Mouse (Mus musculus) left cerebral cortex, adult 11 months (tissue): ENCODE measurements around the gene Mbl2.
A peak's percentile ranks its signal among the peaks of the same experiment; 100 is the strongest.
"Not testable (repeated sequence)": the region's sequence is repeated elsewhere in the genome, so short reads cannot be mapped to it uniquely, and the experiment has no call there.

ENCODE experiments used
- DNase-seq: peaks from one replicate; pipeline ENCODE4 v3.0.0; 2022; ENCODE audit warnings: low spot score

Mbl2 gene

DNA sequence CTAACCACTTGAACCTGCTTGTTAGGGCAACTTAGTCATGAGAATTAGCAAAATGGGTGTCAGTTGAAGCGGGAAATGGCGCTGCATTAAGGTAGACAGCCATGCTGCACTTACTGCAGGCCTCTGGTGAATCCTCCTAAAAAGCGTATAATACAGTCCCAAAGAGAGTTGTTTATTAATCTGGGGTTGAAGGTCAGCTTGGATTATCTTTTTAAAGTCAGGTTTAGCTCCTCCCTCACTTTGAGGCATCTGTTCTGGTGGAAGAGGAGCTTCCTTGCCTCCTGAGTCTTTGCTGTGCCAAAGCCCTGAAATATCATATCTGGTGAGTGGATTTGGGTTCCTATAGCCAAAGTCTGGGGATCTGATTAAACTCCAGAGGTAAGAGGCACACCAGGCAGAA, at the start of gene Mbl2:
Gene Mbl2, plus strand, starts transcription at position 252 of the 400 bp plus-strand sequence.
- no peak for DNase-seq

DNA sequence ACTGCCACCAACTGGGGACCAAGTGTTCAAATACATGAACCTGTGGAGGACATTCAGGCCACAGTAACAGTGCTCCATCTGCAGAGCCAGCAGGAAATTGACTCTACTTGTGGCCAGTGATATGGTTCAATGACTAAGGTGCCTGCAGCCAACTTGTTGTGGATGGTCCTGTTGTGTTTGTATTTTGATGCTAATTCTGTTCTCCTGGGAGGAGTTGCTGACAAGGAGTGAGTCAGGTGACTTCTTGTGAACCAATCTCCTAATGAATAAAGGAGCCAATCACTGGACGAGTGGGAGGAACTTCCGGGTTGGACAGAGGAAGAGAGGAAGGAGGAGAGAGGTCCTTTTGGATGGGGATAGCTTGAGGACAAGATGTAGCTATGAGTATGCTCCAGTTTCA, 47.2 kb upstream of the Mbl2 start:
- DNase-seq, result no peak

DNA sequence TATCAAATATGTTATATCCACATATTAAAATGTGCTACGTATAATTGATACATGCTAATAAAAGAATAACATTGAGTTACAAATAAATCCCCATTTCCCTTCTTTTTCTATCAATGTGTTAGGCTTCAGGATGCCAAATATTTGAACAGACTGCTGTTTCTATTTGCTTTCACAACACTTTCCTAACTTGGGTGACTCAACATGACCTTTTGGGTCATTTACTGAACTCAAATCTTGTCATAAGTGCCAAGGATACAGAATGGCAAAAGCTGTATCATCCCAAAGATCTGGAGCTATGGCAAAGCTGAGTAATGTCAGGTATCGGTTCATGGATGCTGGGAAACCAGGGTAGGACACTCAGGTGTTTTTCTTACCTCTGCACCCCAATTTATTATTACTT, 45.5 kb upstream of the Mbl2 start:
- DNase-seq, result no peak

DNA sequence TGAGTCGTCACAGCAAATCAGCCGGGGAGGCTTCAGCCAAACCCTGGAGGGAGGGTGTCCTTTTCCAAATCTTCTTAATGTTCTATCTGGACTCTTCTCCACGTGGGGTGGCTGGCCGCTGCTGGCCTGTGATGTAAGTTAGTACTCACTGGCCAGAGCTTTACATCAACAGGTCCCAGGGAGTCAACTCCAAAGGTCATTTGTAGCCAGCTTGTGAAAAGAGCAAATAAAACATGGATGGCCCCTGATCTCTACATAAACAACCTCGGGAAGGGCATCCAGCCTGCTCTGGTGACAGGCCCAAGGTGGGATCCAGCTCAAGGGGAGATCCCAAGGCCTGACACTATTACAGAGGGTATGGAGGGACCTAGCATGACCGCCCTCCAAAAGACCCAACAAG, 37.7 kb upstream of the Mbl2 start:
- no peak for DNase-seq

DNA sequence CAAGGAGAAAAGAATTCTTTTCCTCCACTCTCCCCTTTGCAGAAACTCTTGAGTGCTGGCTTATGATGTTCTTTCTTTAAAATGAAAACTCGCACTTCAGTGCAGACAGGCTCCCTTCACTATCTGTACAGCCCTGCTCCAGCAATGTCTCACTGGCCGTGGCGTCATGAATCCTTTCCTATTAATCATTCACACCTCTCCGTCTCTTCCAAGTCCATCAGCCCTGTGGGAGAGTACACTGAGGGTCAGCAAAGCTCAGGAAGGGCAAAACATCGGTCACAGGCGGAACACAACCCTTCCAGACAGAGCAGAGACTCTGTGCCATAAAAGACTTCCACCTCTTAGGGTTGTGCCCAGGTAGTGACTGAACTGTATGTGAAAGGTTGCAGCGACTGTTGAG, 30.6 kb upstream of the Mbl2 start:
- DNase-seq, result no peak

DNA sequence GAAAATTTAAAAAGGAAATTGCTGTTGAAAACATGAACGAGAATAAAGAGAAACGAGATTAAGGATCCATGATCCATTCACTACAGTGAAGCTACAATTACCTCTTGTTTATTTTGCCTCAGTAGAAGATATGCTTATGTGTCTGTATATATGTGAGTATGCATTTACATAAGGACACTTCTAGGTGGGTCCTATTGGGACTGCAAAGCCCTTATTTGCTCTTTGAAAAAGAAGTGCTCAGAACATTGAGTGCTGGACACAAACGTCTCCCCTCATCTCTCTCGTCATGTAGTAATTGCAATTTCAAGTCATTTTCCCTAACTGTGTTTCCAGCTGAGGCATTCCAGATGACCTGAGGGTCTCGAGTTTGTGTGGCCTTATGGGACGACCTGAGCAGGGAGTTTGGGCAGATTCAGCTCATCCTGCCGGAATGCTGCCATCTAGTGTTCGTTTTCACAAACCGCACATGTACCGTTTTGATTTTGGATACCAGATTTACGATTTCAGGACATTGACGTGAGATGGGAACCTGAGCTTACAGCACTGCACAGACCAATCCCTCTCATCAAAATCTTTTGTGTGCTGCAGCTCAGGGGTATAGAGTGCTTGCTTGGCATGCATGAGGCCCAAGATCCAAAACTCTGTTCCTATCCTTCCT, 27.5 kb upstream of the Mbl2 start:
- peak; percentile 2 for DNase-seq

DNA sequence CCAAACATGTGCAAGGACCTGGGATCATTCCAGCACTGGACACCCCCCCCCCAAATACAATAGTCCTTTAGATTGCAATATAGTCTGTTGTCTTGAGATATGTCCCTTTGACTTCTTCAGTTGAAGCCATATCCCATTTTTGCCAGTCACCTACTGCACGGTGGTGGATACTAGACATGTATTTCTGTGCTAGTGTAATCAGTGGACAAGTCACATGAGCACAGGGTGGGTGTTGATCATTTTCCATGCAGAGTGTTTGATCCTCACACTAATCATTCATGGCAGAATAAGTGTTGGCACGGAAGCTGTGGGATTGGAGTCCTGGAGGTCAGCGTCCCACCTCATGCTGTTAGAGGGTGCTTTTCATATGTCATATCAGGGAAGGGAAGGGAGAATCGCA, 26.9 kb upstream of the Mbl2 start:
- no peak for DNase-seq

DNA sequence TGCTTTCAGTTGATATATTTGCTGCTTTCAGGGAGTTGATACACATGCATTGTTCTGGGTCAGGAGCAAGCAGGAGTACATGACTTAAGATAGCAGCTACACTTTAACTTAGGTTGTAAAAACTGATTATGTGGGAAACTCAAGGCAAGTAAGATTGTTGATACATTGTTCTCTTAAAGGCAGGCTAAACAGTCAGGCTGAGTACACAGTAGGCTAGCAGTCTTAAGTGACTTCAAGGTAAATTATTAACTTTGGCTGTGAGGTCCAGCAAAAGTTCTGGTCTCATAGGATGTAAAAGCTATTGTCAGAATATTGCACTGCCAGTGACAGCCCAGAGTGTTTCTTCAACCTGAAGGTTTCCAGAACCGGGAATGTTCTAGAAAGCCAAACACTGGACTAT, 25.8 kb upstream of the Mbl2 start:
- no peak for DNase-seq

DNA sequence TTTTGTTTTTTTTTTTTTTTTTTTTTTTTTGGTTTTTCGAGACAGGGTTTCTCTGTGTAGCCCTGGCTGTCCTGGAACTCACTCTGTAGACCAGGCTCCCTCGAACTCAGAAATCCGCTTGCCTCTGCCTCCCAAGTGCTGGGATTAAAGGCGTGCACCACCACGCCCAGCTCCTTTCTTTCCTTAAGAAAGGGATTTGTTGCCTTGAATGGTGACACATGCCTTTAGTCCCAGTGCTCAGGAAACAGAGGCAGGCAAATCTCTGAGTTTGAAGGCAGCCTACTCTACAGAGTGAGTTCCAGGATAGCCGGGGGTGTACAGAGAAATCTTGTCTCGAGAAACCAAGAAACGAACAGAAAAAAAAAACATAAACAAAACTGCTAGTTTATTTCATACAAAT, 23.7 kb upstream of the Mbl2 start:
- DNase-seq, result not testable (repeated sequence)

DNA sequence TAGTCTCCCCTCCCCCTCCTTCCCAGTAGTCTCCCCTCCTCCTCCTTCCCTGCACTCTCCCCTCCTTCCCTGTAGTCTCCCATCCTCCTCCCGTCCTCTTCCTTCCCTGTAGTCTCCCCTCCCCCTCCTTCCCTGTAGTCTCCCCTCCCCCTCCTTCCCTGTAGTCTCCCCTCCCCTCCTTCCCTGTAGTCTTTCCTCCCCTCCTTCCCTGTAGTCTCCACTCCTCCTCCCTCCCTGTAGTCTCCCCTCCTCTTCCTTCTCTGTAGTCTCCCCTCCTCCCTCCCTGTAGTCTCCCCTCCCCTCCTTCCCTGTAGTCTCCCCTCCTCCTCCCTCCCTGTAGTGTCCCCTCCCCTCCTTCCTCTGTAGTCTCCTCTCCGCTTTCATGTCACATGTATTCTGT, 18.7 kb upstream of the Mbl2 start:
- no peak for DNase-seq

DNA sequence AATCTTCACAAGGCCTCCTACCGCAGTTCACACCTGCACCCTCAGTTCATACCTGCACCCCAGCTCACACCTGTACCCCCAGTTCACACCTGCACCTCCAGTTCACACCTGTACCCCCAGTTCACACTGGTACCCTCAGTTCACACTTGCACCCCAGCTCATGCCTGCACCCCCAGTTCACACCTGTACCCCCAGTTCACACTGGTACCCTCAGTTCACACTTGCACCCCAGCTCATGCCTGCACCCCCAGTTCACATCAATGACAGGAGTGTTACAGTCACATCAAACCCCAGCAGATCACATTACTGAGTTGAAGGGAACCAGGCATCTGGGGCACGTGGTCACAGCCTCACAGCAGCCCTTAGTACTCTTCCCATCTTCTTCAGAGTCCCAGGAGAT, 17.0 kb upstream of the Mbl2 start:
- DNase-seq, result not testable (repeated sequence)

DNA sequence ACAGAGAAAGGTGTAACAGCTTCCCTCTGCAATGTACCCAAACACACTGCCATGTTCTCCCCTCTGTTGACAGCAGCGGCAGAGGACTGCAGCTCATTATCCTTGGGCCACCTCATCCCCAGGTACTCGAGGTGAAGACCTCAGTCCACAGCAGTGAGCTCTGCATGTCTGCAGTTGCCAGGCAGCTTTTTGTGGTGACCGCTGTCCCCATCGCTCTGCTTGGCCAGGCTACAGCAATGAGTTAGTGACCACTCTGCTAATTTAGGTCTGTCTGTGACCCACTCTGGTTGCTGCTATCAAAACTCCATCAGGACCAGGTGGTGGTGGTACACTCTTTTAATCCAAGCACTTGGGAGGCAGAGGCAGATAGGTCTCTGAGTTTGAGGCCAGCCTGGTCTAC, 16.6 kb upstream of the Mbl2 start:
- DNase-seq, result no peak

DNA sequence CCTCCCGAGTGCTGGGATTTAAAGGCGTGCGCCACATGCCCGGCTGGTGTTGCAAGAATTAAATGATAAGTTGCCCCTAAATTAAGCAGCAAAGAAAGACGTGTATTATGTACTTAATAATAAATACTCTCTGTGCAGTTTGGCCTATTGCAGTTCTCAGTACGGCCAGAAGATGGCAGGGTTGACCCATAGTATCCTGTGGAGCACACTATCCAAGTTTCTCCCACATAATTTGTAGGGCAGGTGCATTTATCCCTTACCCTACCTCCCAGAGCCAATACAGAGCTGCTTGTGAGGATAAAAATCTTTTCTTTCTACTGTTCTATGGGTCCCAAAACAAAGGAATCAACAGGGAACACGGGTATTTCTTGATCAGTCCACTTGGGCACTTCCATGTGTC, 15.4 kb upstream of the Mbl2 start:
- peak; percentile 11 for DNase-seq

DNA sequence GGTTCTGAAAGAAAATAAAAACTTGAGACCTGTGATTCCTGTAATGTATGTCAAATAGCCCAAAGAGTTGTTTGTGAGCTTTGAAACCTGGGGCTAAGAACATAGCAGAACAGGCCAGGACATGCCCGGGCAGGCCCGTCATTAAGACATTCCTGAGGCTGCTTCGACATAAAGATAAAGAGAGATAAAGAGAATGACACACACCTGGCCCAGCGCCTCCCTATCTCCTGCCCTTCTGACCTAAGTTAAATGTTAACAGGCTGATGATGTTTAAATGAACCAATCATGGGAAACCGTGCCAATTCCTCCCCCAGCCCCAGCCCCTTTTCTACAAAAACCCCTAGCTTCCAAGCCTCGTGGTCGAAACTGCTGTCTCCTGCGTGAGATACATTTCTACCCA, 10.1 kb upstream of the Mbl2 start:
- not testable (repeated sequence) for DNase-seq

DNA sequence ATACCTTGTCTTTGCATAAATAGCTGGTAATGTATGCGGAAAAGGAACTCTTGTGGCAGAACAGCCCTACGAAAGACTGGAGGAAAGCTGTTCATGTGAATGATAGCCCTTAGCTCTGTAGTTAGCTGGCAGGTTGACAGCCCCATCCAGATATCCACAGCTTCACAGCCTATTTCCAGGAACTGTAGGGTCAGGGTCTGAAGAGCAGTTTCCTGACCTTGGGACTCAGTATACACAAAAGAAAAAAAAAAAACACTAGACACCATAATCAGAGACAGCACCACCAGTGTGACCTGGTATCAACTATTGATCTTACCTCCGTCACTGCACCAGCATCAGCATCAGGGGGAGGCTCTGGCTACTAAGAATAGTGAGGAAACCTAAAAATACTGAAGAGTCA, 3.3 kb upstream of the Mbl2 start:
- DNase-seq, result no peak

DNA sequence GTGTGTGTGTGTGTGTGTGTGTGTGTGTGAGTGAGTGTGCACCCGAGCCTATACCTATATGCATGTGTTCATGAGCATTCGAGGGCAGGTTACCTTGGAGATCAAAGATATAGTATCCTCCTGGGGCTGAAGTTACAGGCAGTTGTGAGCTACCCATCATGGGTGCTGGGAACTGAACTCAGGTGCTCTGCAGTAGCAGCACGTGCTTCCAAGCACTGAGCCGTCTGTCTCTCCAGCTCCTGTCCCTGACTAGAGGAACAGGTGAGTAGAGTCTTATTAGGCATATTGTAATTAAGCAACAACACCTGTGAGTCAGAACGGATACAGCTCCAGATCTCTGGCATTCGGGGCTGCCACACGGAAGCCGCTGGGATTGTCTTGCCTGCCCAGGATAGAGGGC, 1.7 kb downstream of the Mbl2 start:
- no peak for DNase-seq

DNA sequence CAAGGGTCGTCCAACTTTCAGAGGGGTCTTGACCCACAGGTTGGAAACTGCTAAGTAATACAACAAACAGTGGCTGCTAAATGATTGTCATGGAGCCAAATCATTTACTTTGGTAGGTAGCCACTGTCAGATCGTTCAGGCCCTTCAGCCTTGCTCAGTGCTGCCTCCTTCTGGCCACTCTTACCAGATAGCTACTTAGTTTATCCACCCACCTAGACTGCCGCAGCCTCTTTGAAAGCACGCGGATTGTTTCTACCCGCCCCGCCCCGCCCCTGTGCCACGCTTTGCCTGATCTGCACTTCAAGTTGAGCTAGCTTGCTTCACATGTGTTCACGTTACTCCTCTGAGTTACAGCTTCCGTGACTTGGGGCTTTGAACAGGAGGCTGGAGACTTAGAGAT, 14.6 kb downstream of the Mbl2 start:
- no peak for DNase-seq

DNA sequence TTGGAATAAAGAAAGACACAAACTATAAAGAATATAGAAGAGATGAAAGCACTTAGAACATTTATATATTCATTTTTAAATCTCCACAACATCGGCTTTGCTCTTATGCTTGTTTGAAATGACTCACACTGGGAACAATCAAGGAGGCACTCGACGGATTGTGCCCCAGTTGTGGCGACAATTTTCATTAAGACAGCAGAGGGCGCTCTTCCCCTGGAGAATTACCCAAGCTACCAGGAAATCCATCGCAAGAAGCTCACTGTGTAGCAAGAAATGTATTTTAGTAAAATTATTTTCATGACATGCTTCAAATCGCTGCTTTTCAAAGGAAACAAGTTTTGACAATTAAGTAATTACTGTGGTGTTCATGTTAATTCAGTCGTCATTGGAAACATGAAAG, 16.1 kb downstream of the Mbl2 start:
- peak; percentile 55 for DNase-seq

DNA sequence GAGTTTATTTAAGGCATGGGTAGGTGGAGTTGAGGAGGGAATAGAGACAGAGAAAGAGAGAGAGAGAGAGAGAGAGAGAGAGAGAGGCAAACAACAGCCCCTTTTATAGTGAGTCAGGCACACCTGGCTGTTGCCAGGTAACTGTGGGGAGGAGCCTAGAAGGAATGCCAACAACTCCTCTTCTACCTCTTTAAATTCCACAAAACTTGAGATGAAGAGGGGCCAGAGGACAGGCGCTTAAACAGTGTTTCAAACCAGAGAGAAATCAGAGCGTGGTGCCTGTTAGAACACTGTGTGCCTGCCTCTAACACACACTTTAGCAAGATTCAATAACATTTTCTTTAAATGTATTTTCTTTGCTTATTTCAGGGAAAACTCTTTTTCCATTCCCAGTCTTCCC, 19.5 kb downstream of the Mbl2 start:
- no peak for DNase-seq

DNA sequence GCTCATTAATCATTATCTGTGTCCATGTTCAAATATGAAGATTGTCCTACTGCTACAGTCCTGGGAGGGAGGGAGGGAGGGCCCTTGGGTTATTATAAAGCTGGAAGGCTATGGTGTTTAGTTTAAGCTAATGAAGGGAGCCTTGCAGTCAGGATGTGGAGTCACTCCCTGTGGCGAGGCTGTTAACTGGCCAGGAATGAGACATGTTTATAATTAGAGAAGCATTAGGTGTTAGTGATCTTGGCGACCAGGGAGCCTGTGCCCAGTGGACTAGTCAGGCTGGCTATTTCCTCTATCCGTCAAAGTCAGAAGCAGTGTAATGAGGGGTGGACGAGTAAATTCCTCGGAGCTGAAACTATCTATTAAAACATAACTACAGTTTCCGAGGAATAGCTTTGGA, 23.6 kb downstream of the Mbl2 start:
- no peak for DNase-seq

DNA sequence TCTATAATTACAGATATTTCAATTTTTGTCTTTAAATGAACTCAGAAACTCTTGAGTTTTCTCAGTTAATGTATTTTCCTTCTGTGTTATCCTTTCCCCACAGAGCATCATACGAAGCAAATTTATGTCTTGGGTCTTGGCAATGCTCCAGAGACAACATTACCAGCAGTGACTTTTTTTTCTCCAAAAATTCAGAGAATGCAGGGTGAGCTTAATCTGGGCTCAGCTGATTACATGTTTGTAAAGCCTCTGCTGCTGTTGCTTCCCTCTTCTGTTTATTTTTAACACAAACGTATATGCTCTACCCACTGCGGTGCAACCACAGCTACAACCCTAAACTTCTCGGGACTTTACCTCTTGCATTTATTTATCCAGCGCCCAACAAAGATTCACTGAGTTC, 48.4 kb downstream of the Mbl2 start:
- no peak for DNase-seq

DNA sequence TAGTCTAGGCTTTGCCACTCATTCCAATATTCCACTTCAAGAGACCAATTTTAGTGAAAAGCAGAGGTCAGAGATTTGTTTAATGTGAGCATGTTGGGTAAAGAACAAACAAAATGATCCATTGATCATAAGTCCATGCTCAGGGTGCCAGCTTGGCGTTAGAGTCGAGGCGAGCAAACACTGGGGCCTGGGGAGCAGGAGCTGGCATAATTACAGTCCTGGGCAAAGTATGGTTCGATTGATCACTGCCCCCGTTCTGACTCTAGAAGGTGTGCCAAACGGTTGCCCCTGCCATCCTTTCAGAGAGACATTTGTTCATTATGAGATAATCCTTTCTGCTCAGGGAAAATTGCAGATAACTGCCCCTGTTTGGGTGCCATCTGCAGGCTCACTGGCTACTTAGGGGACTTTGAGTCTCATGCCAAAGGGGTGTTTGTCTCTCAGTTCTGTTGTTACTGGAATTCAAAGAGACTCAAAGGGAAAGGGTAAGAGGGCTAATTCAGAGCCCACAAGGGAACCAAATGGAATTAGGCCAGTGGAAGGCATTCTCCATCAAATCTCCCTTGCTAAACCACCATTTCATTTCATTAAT, 55.3 kb downstream of the Mbl2 start:
- no peak for DNase-seq
